Mouse (Mus musculus) embryo, embryonic 10 days (tissue): ENCODE data around the gene Slc22a1.
"Not testable (repeated sequence)": the region's sequence is repeated elsewhere in the genome, so short reads cannot be mapped to it uniquely, and the experiment has no call there.

Experiments
- DNase-seq: peaks from one replicate; pipeline ENCODE4 v3.0.0-alpha.2; 2015; ENCODE audit warnings: low spot score

Gene Slc22a1

GRCm38 (mm10) chr17:12684928-12685624 is 9.4 kb upstream of the Slc22a1 start:
- DNase-seq, result no peak

GRCm38 (mm10) chr17:12684412-12684811 is 8.8 kb upstream of the Slc22a1 start:
- DNase-seq, result no peak

GRCm38 (mm10) chr17:12683582-12683981 is 8.0 kb upstream of the Slc22a1 start:
- no peak for DNase-seq

GRCm38 (mm10) chr17:12678261-12678660 is 2.6 kb upstream of the Slc22a1 start:
- no peak for DNase-seq

- DNase-seq, result no peak
Measured at GRCm38 (mm10) chr17:12677139-12677538, 1.5 kb upstream of the Slc22a1 start.

- DNase-seq, result not testable (repeated sequence)
Measured at GRCm38 (mm10) chr17:12674980-12675379, 649 bp downstream of the Slc22a1 start.

GRCm38 (mm10) chr17:12673871-12674270 is 1.8 kb downstream of the Slc22a1 start:
- no peak for DNase-seq

- DNase-seq, result peak; percentile 28
Measured at GRCm38 (mm10) chr17:12672285-12672790, 3.3 kb downstream of the Slc22a1 start.

- DNase-seq, result no peak
Measured at GRCm38 (mm10) chr17:12671029-12671605, 4.5 kb downstream of the Slc22a1 start.

- no peak for DNase-seq
Measured at GRCm38 (mm10) chr17:12669363-12669679, 6.3 kb downstream of the Slc22a1 start.

GRCm38 (mm10) chr17:12668478-12669362 is 6.9 kb downstream of the Slc22a1 start:
- peak; percentile 58 for DNase-seq

- DNase-seq, result no peak
Measured at GRCm38 (mm10) chr17:12664156-12664555, 11.5 kb downstream of the Slc22a1 start.

- peak; percentile 69 for DNase-seq
Measured at GRCm38 (mm10) chr17:12660572-12661260, 14.9 kb downstream of the Slc22a1 start.

- no peak for DNase-seq
Measured at GRCm38 (mm10) chr17:12659233-12659632, 16.4 kb downstream of the Slc22a1 start.

GRCm38 (mm10) chr17:12658784-12659183 is 16.8 kb downstream of the Slc22a1 start:
- no peak for DNase-seq

GRCm38 (mm10) chr17:12655826-12656225 is 19.8 kb downstream of the Slc22a1 start:
- no peak for DNase-seq

GRCm38 (mm10) chr17:12654061-12654460 is 21.6 kb downstream of the Slc22a1 start:
- no peak for DNase-seq

GRCm38 (mm10) chr17:12652604-12653003 is 23.0 kb downstream of the Slc22a1 start:
- no peak for DNase-seq

GRCm38 (mm10) chr17:12645461-12645860 is 30.2 kb downstream of the Slc22a1 start:
- DNase-seq, result no peak

GRCm38 (mm10) chr17:12641087-12641486 is 34.5 kb downstream of the Slc22a1 start:
- no peak for DNase-seq

GRCm38 (mm10) chr17:12639585-12639984 is 36.0 kb downstream of the Slc22a1 start:
- no peak for DNase-seq

GRCm38 (mm10) chr17:12634814-12635213 is 40.8 kb downstream of the Slc22a1 start:
- no peak for DNase-seq
